Mouse (Mus musculus) limb, embryonic 15.5 days (tissue): ENCODE data around the gene Coro6. TPM values are rescaled to one million over a fixed set of nuclear protein-coding genes. Genes with fewer than 3 reads are reported as not detected.

Experiments
- ATAC-seq: fragments of 200-750 bp; cut with Nextera tagmentation; 2 replicates; pipeline ENCODE4 v1.8.0; 2017; ENCODE audit warnings: low read depth, moderate TSS enrichment; ENCODE audit not compliant: insufficient number of reproducible peaks, low FRiP score, low TSS enrichment
- H3K27ac ChIP-seq: fragments of 300-500 bp; sonication (generic); 2 replicates; pipeline ENCODE4 v1.5.1; 2015; ENCODE audit warnings: moderate library complexity, mild to moderate bottlenecking, inconsistent platforms
- H3K27me3 ChIP-seq: fragments of 300-500 bp; sonication (generic); 2 replicates; pipeline ENCODE4 v1.6.1; 2015; ENCODE audit warnings: inconsistent platforms
- H3K36me3 ChIP-seq: fragments of 300-500 bp; sonication (generic); 2 replicates; pipeline ENCODE4 v1.6.1; 2015; ENCODE audit warnings: inconsistent platforms
- H3K4me1 ChIP-seq: fragments of 300-500 bp; sonication (generic); 2 replicates; pipeline ENCODE4 v1.6.1; 2015; ENCODE audit warnings: inconsistent platforms
- H3K4me2 ChIP-seq: fragments of 300-500 bp; sonication (generic); 2 replicates; pipeline ENCODE4 v1.6.1; 2015; ENCODE audit warnings: mild to moderate bottlenecking, inconsistent platforms
- H3K4me3 ChIP-seq: fragments of 300-500 bp; sonication (generic); 2 replicates; pipeline ENCODE4 v1.5.1; 2015; ENCODE audit warnings: mild to moderate bottlenecking, inconsistent platforms
- H3K9ac ChIP-seq: fragments of 300-500 bp; sonication (generic); 2 replicates; pipeline ENCODE4 v1.6.1; 2015; ENCODE audit warnings: inconsistent platforms
- H3K9me3 ChIP-seq: fragments of 300-500 bp; sonication (generic); 2 replicates; pipeline ENCODE4 v1.6.1; 2016; ENCODE audit warnings: inconsistent platforms
- WGBS: fragments of 180-500 bp; shearing (Covaris S2); methylation state at CpG from one replicate; pipeline ENCODE4 v1.1.7; 2015; 5-methylcytosine and 5-hydroxymethylcytosine counted together
- polyA plus RNA-seq: library from polyadenylated mRNA; unstranded; fragments of >200 nt; fragmentation: Nextera tagmentation; extraction: Ambion mirVana; gene quantifications from 2 replicates; pipeline ENCODE4 v1.2.1, GENCODE M21; 2015

The Coro6 gene
- polyA plus RNA-seq, 1 experiment from 2014 or later = 2.2 TPM

GRCm38 (mm10) chr11:77505291-77505980 is 43.2 kb downstream of the Coro6 start:
- no peak overlapping the region for H3K4me3 ChIP-seq
- ATAC-seq = no peak
- H3K27me3 ChIP-seq = no peaks in the 10 kb centered on the region
- no peak overlapping the region for H3K9ac ChIP-seq
- H3K4me2 ChIP-seq = no peak overlapping the region
- H3K4me1 ChIP-seq = peaks cover 48% of the 10 kb centered on the region
- no peak overlapping the region for H3K27ac ChIP-seq
- peaks cover 72% of the 10 kb centered on the region for H3K36me3 ChIP-seq
- no peaks in the 10 kb centered on the region for H3K9me3 ChIP-seq
- 89% methylated on average over 22 of the region's 22 CpGs for WGBS

- no peaks in the 10 kb centered on the region for H3K9me3 ChIP-seq
- H3K27ac ChIP-seq = peak overlapping the region; percentile 18; the same call in 1 of the 2 replicates
- no peaks in the 10 kb centered on the region for H3K27me3 ChIP-seq
- no peak for ATAC-seq
- H3K4me1 ChIP-seq = peaks cover 40% of the 10 kb centered on the region
- no peak overlapping the region for H3K4me2 ChIP-seq
- WGBS = 77% methylated on average over 14 of the region's 14 CpGs
- no peak overlapping the region for H3K4me3 ChIP-seq
- 0 out of 2 replicates have a peak overlapping the region, but pooled peaks have one; percentile 2 for H3K9ac ChIP-seq
- H3K36me3 ChIP-seq = peaks cover 66% of the 10 kb centered on the region
Measured at GRCm38 (mm10) chr11:77506273-77506672, 44.1 kb downstream of the Coro6 start.

- Histone ChIP-seq H3K4me2 (no peak overlapping the region), H3K9me3 (no peaks in the 10 kb centered on the region), H3K27me3 (no peaks in the 10 kb centered on the region), H3K27ac (peak overlapping the region; percentile 71; the same call in 1 of the 2 replicates), H3K9ac (0 out of 2 replicates have a peak overlapping the region, but pooled peaks have one; percentile 2), H3K36me3 (peaks cover 65% of the 10 kb centered on the region), H3K4me3 (no peak overlapping the region), H3K4me1 (peaks cover 45% of the 10 kb centered on the region)
- ATAC-seq = no peak
- 77% methylated on average over 6 of the region's 6 CpGs for WGBS
Measured at GRCm38 (mm10) chr11:77506941-77507340, 44.7 kb downstream of the Coro6 start.

GRCm38 (mm10) chr11:77507426-77507825 is 45.2 kb downstream of the Coro6 start:
- Histone ChIP-seq H3K36me3 (peaks cover 62% of the 10 kb centered on the region), H3K4me1 (peaks cover 48% of the 10 kb centered on the region), H3K9ac (no peak overlapping the region), H3K9me3 (no peaks in the 10 kb centered on the region), H3K4me3 (no peak overlapping the region), H3K4me2 (no peak overlapping the region), H3K27ac (peak overlapping the region; percentile 71), H3K27me3 (no peaks in the 10 kb centered on the region)
- 62% methylated on average over 4 of the region's 4 CpGs for WGBS
- no peak for ATAC-seq

- peak overlapping the region; percentile 39; the same call in 1 of the 2 replicates for H3K9ac ChIP-seq
- H3K27ac ChIP-seq = peak overlapping the region; percentile 71
- H3K4me1 ChIP-seq = peaks cover 40% of the 10 kb centered on the region
- H3K27me3 ChIP-seq = no peaks in the 10 kb centered on the region
- peak overlapping the region; percentile 71 for H3K4me2 ChIP-seq
- 16% methylated on average over 49 of the region's 49 CpGs for WGBS
- H3K36me3 ChIP-seq = peaks cover 53% of the 10 kb centered on the region
- ATAC-seq = peak; percentile 58; the same call in 1 of the 2 replicates
- no peaks in the 10 kb centered on the region for H3K9me3 ChIP-seq
- peak overlapping the region; percentile 41 for H3K4me3 ChIP-seq
Measured at GRCm38 (mm10) chr11:77508068-77509021, 46.1 kb downstream of the Coro6 start.

- no peak for ATAC-seq
- H3K4me2 ChIP-seq = 0 out of 2 replicates have a peak overlapping the region, but pooled peaks have one; percentile 72
- H3K9ac ChIP-seq = no peak overlapping the region
- H3K4me3 ChIP-seq = no peak overlapping the region
- no peak overlapping the region for H3K27ac ChIP-seq
- peaks cover 14% of the 10 kb centered on the region for H3K27me3 ChIP-seq
- peaks cover 23% of the 10 kb centered on the region for H3K36me3 ChIP-seq
- 73% methylated on average over 5 of the region's 5 CpGs for WGBS
- peaks cover 66% of the 10 kb centered on the region for H3K4me1 ChIP-seq
- no peaks in the 10 kb centered on the region for H3K9me3 ChIP-seq
Measured at GRCm38 (mm10) chr11:77511336-77511735, 49.1 kb downstream of the Coro6 start.

- Histone ChIP-seq H3K27ac (peak overlapping the region; percentile 92), H3K4me3 (peak overlapping the region; percentile 72), H3K4me1 (peaks cover 48% of the 10 kb centered on the region), H3K9me3 (no peaks in the 10 kb centered on the region), H3K4me2 (peak overlapping the region; percentile 72), H3K27me3 (peaks cover 25% of the 10 kb centered on the region), H3K9ac (peak overlapping the region; percentile 67), H3K36me3 (peaks cover 9% of the 10 kb centered on the region)
- under 1% methylated on average over 72 of the region's 84 CpGs for WGBS
- peak; percentile 84 for ATAC-seq
Measured at GRCm38 (mm10) chr11:77512891-77513810, 50.9 kb downstream of the Coro6 start.

- WGBS = 9% methylated on average over 10 of the region's 10 CpGs
- 0 out of 2 replicates have a peak overlapping the region, but pooled peaks have one; percentile 23 for H3K27ac ChIP-seq
- peak overlapping the region; percentile 72 for H3K4me2 ChIP-seq
- H3K9me3 ChIP-seq = no peaks in the 10 kb centered on the region
- ATAC-seq = no peak
- H3K4me3 ChIP-seq = peak overlapping the region; percentile 72
- H3K27me3 ChIP-seq = peaks cover 30% of the 10 kb centered on the region
- peaks cover 42% of the 10 kb centered on the region for H3K4me1 ChIP-seq
- H3K9ac ChIP-seq = 0 out of 2 replicates have a peak overlapping the region, but pooled peaks have one; percentile 33
- H3K36me3 ChIP-seq = peaks cover 9% of the 10 kb centered on the region
Measured at GRCm38 (mm10) chr11:77513811-77514170, 51.6 kb downstream of the Coro6 start.

GRCm38 (mm10) chr11:77514281-77514831 is 52.1 kb downstream of the Coro6 start:
- 14% methylated on average over 19 of the region's 19 CpGs for WGBS
- peak overlapping the region; percentile 8; the same call in 1 of the 2 replicates for H3K27ac ChIP-seq

GRCm38 (mm10) chr11:77514832-77515636 is 52.8 kb downstream of the Coro6 start, which contains the start of gene Abhd15:
Gene Abhd15 (plus strand): TSS chr11:77515121.
- no peaks in the 10 kb centered on the region for H3K9me3 ChIP-seq
- H3K4me1 ChIP-seq = peaks cover 37% of the 10 kb centered on the region
- H3K36me3 ChIP-seq = peaks cover 3% of the 10 kb centered on the region; the same call in 1 of the 2 replicates
- H3K4me2 ChIP-seq = peak within 1 kb of the TSS; percentile 97
- H3K27ac ChIP-seq = peak within 1 kb of the TSS; percentile 23; the same call in 1 of the 2 replicates
- peak within 1 kb of the TSS; percentile 41 for H3K9ac ChIP-seq
- peak within 1 kb of the TSS; percentile 72 for H3K4me3 ChIP-seq
- H3K27me3 ChIP-seq = peaks cover 30% of the 10 kb centered on the region
- WGBS = under 1% methylated on average over 66 of the region's 72 CpGs
- ATAC-seq = peak; percentile 25; the same call in 1 of the 2 replicates

More at GRCm38 (mm10) chr11:77514281-77514831, 52.1 kb downstream of the Coro6 start:
- ATAC-seq = no peak
- no peaks in the 10 kb centered on the region for H3K9me3 ChIP-seq
- no peak overlapping the region for H3K9ac ChIP-seq
- peaks cover 37% of the 10 kb centered on the region for H3K4me1 ChIP-seq
- peaks cover 5% of the 10 kb centered on the region for H3K36me3 ChIP-seq
- peaks cover 30% of the 10 kb centered on the region for H3K27me3 ChIP-seq
- H3K4me2 ChIP-seq = peak overlapping the region; percentile 97
- H3K4me3 ChIP-seq = peak overlapping the region; percentile 72
